Mouse (Mus musculus) embryonic facial prominence, embryonic 11.5 days (tissue): Measurements from ENCODE around the gene Lyst. TPM values are rescaled to one million over a fixed set of nuclear protein-coding genes. Genes with fewer than 3 reads are reported as not detected.
A peak's percentile ranks its signal among the peaks of the same experiment; 100 is the strongest.

Experiments used
- ATAC-seq: fragments of 200-750 bp; cut with Nextera tagmentation; replicated peaks from 2 replicates; pipeline ENCODE4 v1.8.0; 2017; ENCODE audit warnings: low read depth; ENCODE audit not compliant: insufficient number of reproducible peaks, low FRiP score, low TSS enrichment
- DNase-seq: peaks from one replicate; pipeline ENCODE4 v3.0.0-alpha.2; 2015; ENCODE audit warnings: low spot score
- H3K27ac ChIP-seq: fragments of 300-500 bp; sonication (generic); replicated peaks from 2 replicates; pipeline ENCODE4 v1.5.1; 2014; ENCODE audit warnings: mild to moderate bottlenecking, low read depth, low read length, control low read depth
- H3K27me3 ChIP-seq: fragments of 300-500 bp; sonication (generic); 2 replicates; pipeline ENCODE4 v1.6.1; 2014; ENCODE audit warnings: mild to moderate bottlenecking, low read length, moderate library complexity, mixed read lengths; ENCODE audit not compliant: control insufficient read depth, insufficient read depth
- H3K36me3 ChIP-seq: fragments of 300-500 bp; sonication (generic); replicated peaks from 2 replicates; pipeline ENCODE4 v1.6.1; 2014; ENCODE audit warnings: low read depth, mild to moderate bottlenecking, low read length, moderate library complexity, mixed read lengths; ENCODE audit not compliant: control insufficient read depth, insufficient read depth
- H3K4me1 ChIP-seq: fragments of 300-500 bp; sonication (generic); 2 replicates; pipeline ENCODE4 v1.6.1; 2014; ENCODE audit warnings: low read length, mixed read lengths; ENCODE audit not compliant: control insufficient read depth, insufficient read depth
- H3K4me2 ChIP-seq: fragments of 300-500 bp; sonication (generic); 2 replicates; pipeline ENCODE4 v1.6.1; 2014; ENCODE audit warnings: low read depth, mild to moderate bottlenecking, control low read depth, low read length, moderate library complexity
- H3K4me3 ChIP-seq: fragments of 300-500 bp; sonication (generic); 2 replicates; pipeline ENCODE4 v1.5.1; 2014; ENCODE audit warnings: low read depth, low read length, control low read depth
- H3K9ac ChIP-seq: fragments of 300-500 bp; sonication (generic); replicated peaks from 2 replicates; pipeline ENCODE4 v1.6.1; 2014; ENCODE audit warnings: mild to moderate bottlenecking, control low read depth, low read length
- H3K9me3 ChIP-seq: fragments of 300-500 bp; sonication (generic); replicated peaks from 2 replicates; pipeline ENCODE4 v1.6.1; 2016; ENCODE audit warnings: mild to moderate bottlenecking, low read length, inconsistent platforms, mixed read lengths; ENCODE audit not compliant: control insufficient read depth
- WGBS: fragments of 180-500 bp; shearing (Covaris S2); extraction: QIAGEN DNeasy Blood & Tissue Kit; methylation state at CpG from one replicate; pipeline ENCODE4 v1.1.7; 2014; 5-methylcytosine and 5-hydroxymethylcytosine counted together
- polyA plus RNA-seq: library from polyadenylated mRNA; unstranded; fragments of >200 nt; fragmentation: Nextera tagmentation; extraction: Ambion mirVana; gene quantifications from 2 replicates; pipeline ENCODE4 v1.2.1, GENCODE M21; 2014

Gene Lyst
- polyA plus RNA-seq, 1 experiment from 2014 or later = 1.6 TPM

DNA sequence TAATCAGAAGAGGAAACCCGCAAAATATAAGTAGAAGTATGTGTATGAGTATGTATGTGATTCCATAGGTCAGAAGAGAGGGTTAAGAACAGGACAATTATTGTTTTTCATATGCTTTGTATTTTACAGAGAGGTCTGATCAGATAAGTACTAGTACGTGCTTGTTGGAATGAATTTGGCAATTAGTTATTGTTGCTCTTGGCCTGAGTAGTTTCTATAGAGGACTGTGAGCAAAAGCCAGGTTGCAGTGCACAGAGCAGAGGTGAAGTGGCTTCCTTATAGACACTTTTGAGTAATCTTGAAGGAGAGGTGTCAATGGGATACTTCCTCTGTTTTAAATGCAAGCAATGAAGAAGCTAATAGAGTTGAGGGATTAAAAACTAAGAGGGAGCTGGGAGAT lies 7.7 kb downstream of the Lyst start:
- no peak overlapping the region for H3K4me3 ChIP-seq
- 81% methylated on average over 2 of the region's 2 CpGs for WGBS
- H3K27ac ChIP-seq = no peak overlapping the region
- no peak overlapping the region for H3K9ac ChIP-seq
- H3K4me2 ChIP-seq = no peak overlapping the region
- DNase-seq (no peak), ATAC-seq (no peak)
- H3K4me1 ChIP-seq = no peaks in the 10 kb centered on the region
- no peaks in the 10 kb centered on the region for H3K9me3 ChIP-seq
- no peaks in the 10 kb centered on the region for H3K27me3 ChIP-seq
- no peaks in the 10 kb centered on the region for H3K36me3 ChIP-seq

- H3K4me1 ChIP-seq = no peaks in the 10 kb centered on the region
- H3K9ac ChIP-seq = no peak overlapping the region
- H3K27ac ChIP-seq = no peak overlapping the region
- H3K27me3 ChIP-seq = no peaks in the 10 kb centered on the region
- no peaks in the 10 kb centered on the region for H3K36me3 ChIP-seq
- H3K9me3 ChIP-seq = no peaks in the 10 kb centered on the region
- DNase-seq (no peak), ATAC-seq (no peak)
- no peak overlapping the region for H3K4me2 ChIP-seq
- no peak overlapping the region for H3K4me3 ChIP-seq
- WGBS = 89% methylated on average over 2 of the region's 2 CpGs
Observed at GRCm38 (mm10) chr13:13601407-13601806, 11.2 kb downstream of the Lyst start.

GRCm38 (mm10) chr13:13606149-13606548 lies 16.0 kb downstream of the Lyst start:
- no peaks in the 10 kb centered on the region for H3K9me3 ChIP-seq
- no peaks in the 10 kb centered on the region for H3K27me3 ChIP-seq
- no peaks in the 10 kb centered on the region for H3K4me1 ChIP-seq
- DNase-seq = no peak
- H3K4me2 ChIP-seq = no peak overlapping the region
- H3K9ac ChIP-seq = no peak overlapping the region
- no peak overlapping the region for H3K4me3 ChIP-seq
- no peaks in the 10 kb centered on the region for H3K36me3 ChIP-seq
- no peak for ATAC-seq
- H3K27ac ChIP-seq = no peak overlapping the region

DNA sequence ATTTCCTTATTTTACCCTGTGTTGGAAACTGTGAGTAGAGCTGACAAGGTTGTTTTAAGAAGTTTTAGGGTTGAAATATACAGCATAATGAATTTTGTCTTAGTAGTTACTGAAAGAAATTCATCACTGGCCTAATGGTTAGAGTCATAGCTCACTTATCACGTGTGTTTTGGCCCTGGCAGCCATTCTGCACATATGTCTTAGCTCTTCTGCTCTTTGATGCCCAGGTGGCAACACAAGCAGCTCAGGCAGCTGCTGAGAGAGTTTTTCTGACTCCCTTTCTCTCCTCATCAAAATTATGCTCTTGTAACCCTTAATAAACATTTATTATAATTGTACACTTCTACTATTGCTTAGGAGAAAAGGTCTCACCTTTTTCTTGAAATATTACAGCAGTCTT lies 18.1 kb downstream of the Lyst start:
- H3K9ac ChIP-seq = no peak overlapping the region
- H3K27ac ChIP-seq = no peak overlapping the region
- ATAC-seq (no peak), DNase-seq (no peak)
- no peak overlapping the region for H3K4me2 ChIP-seq
- H3K4me1 ChIP-seq = no peaks in the 10 kb centered on the region
- no peak overlapping the region for H3K4me3 ChIP-seq
- no peaks in the 10 kb centered on the region for H3K27me3 ChIP-seq
- no peaks in the 10 kb centered on the region for H3K9me3 ChIP-seq
- 50% methylated on average over 1 of the region's 1 CpGs for WGBS
- no peaks in the 10 kb centered on the region for H3K36me3 ChIP-seq

DNA sequence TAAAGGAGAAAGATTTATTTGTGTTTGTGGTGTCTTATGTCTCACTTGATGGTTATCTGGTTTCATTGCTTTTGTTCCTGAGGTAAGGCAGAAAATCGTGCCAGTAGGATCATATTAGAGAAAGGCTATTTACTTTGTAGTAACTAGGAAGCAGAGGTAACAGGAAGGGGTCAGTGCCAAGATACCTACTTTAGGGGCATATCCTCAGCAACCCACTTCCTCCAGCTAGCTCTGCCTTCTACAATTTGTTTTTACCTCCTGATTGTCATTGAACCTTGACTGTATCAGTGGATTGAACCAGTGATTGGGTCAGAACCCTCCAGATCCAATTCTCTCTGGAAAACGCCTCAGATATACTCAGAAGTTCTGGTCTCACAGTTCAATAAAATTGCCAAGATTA lies 19.5 kb downstream of the Lyst start:
- Histone ChIP-seq H3K4me2 (no peak overlapping the region), H3K36me3 (no peaks in the 10 kb centered on the region), H3K27me3 (no peaks in the 10 kb centered on the region), H3K4me3 (no peak overlapping the region), H3K4me1 (no peaks in the 10 kb centered on the region), H3K9me3 (no peaks in the 10 kb centered on the region), H3K9ac (no peak overlapping the region), H3K27ac (no peak overlapping the region)
- 77% methylated on average over 2 of the region's 2 CpGs for WGBS
- DNase-seq = no peak
- no peak for ATAC-seq

GRCm38 (mm10) chr13:13612882-13613281 lies 22.7 kb downstream of the Lyst start:
- no peaks in the 10 kb centered on the region for H3K9me3 ChIP-seq
- DNase-seq (peak; percentile 25), ATAC-seq (no peak; the same call in 1 of the 2 replicates)
- no peak overlapping the region for H3K4me2 ChIP-seq
- no peak overlapping the region for H3K4me3 ChIP-seq
- WGBS = 86% methylated on average over 1 of the region's 1 CpGs
- no peaks in the 10 kb centered on the region for H3K27me3 ChIP-seq
- H3K27ac ChIP-seq = no peak overlapping the region
- H3K9ac ChIP-seq = no peak overlapping the region
- no peaks in the 10 kb centered on the region for H3K4me1 ChIP-seq
- H3K36me3 ChIP-seq = no peaks in the 10 kb centered on the region

DNA sequence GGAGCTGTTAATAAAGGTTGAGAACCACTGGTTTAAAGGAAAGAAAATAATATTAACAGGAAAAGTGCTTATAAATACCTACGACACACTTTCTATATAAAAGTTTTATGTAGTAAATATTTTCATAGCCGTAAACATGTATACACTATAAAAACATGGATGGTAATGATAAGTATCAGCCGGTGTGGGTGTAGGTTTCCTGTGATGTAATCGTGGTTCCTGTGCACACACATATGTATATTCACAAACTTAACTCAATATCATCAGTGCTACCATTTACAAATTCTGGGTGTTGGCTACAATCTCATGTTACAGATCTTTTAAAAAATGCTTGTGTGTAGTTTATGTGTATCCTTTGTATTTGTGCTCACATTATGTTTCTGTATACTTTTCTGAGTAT lies 24.0 kb downstream of the Lyst start:
- ATAC-seq = no peak

GRCm38 (mm10) chr13:13621456-13621855 lies 31.3 kb downstream of the Lyst start:
- Histone ChIP-seq H3K9me3 (no peaks in the 10 kb centered on the region), H3K4me3 (no peak overlapping the region), H3K9ac (no peak overlapping the region), H3K27me3 (no peaks in the 10 kb centered on the region), H3K27ac (no peak overlapping the region), H3K4me2 (no peak overlapping the region), H3K4me1 (no peaks in the 10 kb centered on the region), H3K36me3 (no peaks in the 10 kb centered on the region)
- DNase-seq (no peak), ATAC-seq (no peak)
- 81% methylated on average over 5 of the region's 5 CpGs for WGBS

More for the DNA sequence above, 24.0 kb downstream of the Lyst start:
- no peak overlapping the region for H3K9ac ChIP-seq
- no peaks in the 10 kb centered on the region for H3K27me3 ChIP-seq
- no peaks in the 10 kb centered on the region for H3K9me3 ChIP-seq
- 92% methylated on average over 4 of the region's 4 CpGs for WGBS
- no peaks in the 10 kb centered on the region for H3K36me3 ChIP-seq
- no peak for DNase-seq
- H3K4me1 ChIP-seq = no peaks in the 10 kb centered on the region
- no peak overlapping the region for H3K4me3 ChIP-seq
- no peak overlapping the region for H3K27ac ChIP-seq
- no peak overlapping the region for H3K4me2 ChIP-seq
